Mouse (Mus musculus): ENCODE results near the gene Rbbp8nl. TPM values are rescaled to one million over a fixed set of nuclear protein-coding genes. Genes with fewer than 3 reads are reported as not detected.

Gene Rbbp8nl
- total and polyA plus RNA-seq, 3 experiments = not detected

DNA sequence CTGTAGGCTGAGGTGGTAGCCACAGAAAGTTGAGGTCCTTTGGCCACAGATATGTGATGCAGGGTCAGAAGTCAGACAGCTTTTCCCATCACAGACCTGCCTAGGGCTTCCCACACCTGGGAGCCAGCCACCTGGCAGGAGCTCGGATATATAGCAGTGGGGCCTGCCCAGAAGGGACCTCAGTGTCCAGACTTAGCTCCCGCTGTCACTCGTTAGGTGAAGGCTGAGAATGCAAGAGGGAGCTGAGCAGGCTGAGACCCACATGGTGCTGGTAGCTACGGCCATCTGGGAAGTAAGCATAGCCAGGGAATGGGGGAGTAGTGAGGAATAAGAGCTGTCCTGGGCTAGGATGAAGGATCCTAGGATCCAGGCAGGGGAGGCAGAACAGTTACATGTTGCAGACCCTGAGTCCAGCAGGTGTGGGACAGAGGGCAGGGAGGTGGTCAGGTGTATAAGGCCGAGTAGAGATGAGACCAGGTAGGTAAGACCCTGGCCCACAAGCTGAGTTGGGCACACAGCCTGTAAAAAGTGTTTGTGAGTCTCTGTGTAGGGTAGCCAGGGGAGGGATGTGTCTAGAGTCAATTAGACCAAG is 17.8 kb downstream of the Rbbp8nl start:
- DNase-seq (ENCODE audit: low read depth, low spot score) = no peak

DNA sequence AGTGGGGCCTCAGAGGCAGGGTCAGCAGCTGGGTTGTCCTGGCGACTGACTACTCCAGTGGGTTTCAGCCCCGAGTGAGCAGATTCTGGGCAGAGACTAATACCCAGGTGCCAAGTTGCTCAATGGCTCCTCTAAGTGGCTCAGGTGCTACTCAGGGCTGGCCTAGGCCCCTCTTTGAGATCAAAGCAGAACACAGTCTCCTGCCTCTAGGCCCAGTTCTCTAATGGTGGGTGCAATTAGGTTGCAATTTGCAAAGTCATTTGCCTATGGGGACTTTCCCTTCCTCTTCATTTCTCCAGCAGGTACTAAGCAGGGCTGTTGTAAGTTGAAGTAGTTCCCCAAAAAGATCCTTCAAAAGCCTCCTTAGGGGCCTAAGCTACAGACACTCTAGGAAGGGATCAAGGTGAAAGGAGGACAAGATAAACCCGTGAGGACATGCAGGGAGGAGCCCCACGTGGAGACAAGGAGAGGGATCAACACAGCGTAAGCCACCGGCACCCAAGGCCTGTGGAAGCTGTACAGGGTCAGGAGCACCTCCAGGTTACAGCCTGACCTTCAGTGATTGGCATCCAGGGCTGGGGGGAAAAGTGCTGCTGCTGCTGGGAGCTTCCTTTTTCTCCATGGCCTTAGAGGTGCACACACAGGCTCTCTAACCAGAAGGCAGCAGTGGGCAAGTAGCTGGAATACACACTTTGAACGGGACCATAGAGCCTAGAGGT is 19.0 kb downstream of the Rbbp8nl start:
- H3K9me3 ChIP-seq (replicated peaks; ENCODE audit: insufficient read depth, low read length) = no peaks in the 10 kb centered on the region
- TF ChIP-seq CHD2 (IDR thresholded peaks at IDR 0.05; ENCODE audit: low read length) (no peak), RCOR1 (IDR thresholded peaks at IDR 0.05; ENCODE audit: low read depth, low read length) (no peak), MXI1 (IDR thresholded peaks at IDR 0.05; ENCODE audit: low read depth, low read length) (no peak), CTCF (IDR thresholded peaks at IDR 0.05 in 2 of 3, conservative IDR thresholded peaks at IDR 0.05 in 1 of 3; ENCODE audit: control insufficient read depth in 1 of 3, insufficient read depth in 1 of 3, low read depth in 2 of 3, low read length in 3 of 3, poor library complexity in 1 of 3, severe bottlenecking in 1 of 3) (no peak)
- H3K79me2 ChIP-seq (ENCODE audit: control insufficient read depth, insufficient read depth, low read length, poor library complexity) = peaks cover 8% of the 10 kb centered on the region
- H3K27ac ChIP-seq (ENCODE audit: control insufficient read depth, low read depth, low read length) = peak overlapping the region; percentile 21; the same call in 1 of the 2 replicates
- peaks cover 0 to 1% of the 10 kb centered on the region in 2 experiments; a peak in 1 of 4 replicates for H3K36me3 ChIP-seq (ENCODE audit: control insufficient read depth in 1 of 2, insufficient read depth in 2 of 2, low read length in 2 of 2)
- no peaks in the 10 kb centered on the region for H3K27me3 ChIP-seq (ENCODE audit: control insufficient read depth in 1 of 2, insufficient read depth in 2 of 2, low read length in 2 of 2)
- DNase-seq (ENCODE audit: low read depth, low spot score) = peak; percentile 43
- H3K4me1 ChIP-seq (ENCODE audit: control insufficient read depth in 1 of 2, insufficient read depth in 2 of 2, low read length in 2 of 2) = peaks cover 0 to 9% of the 10 kb centered on the region in 2 experiments; a peak in 2 of 4 replicates
- H3K4me3 ChIP-seq (ENCODE audit: control insufficient read depth in 1 of 2, insufficient read depth in 1 of 2, low read depth in 2 of 2, low read length in 2 of 2) = no peak overlapping the region
- no peak overlapping the region for H3K9ac ChIP-seq (ENCODE audit: control insufficient read depth, low read depth, low read length, poor library complexity, severe bottlenecking)

More for the DNA sequence above, 17.8 kb downstream of the Rbbp8nl start:
- peaks cover 1 to 3% of the 10 kb centered on the region in 2 experiments; a peak in 2 of 4 replicates for H3K36me3 ChIP-seq (ENCODE audit: control insufficient read depth in 1 of 2, insufficient read depth in 2 of 2, low read length in 2 of 2)
- H3K9me3 ChIP-seq (replicated peaks; ENCODE audit: insufficient read depth, low read length) = no peaks in the 10 kb centered on the region
- H3K4me3 ChIP-seq (ENCODE audit: control insufficient read depth in 1 of 2, insufficient read depth in 1 of 2, low read depth in 2 of 2, low read length in 2 of 2) = no peak overlapping the region
- TF ChIP-seq NELFE (IDR thresholded peaks at IDR 0.05; ENCODE audit: low read depth, low read length) = no peak
- H3K9ac ChIP-seq (ENCODE audit: control insufficient read depth, low read depth, low read length, poor library complexity, severe bottlenecking) = no peak overlapping the region
- no peaks in the 10 kb centered on the region for H3K27me3 ChIP-seq (ENCODE audit: control insufficient read depth in 1 of 2, insufficient read depth in 2 of 2, low read length in 2 of 2)
- H3K79me2 ChIP-seq (ENCODE audit: control insufficient read depth, insufficient read depth, low read length, poor library complexity) = peaks cover 8% of the 10 kb centered on the region
- peaks cover 3 to 17% of the 10 kb centered on the region in 2 experiments; a peak in 3 of 4 replicates for H3K4me1 ChIP-seq (ENCODE audit: control insufficient read depth in 1 of 2, insufficient read depth in 2 of 2, low read length in 2 of 2)
- no peak overlapping the region for H3K27ac ChIP-seq (ENCODE audit: control insufficient read depth, low read depth, low read length)

DNA sequence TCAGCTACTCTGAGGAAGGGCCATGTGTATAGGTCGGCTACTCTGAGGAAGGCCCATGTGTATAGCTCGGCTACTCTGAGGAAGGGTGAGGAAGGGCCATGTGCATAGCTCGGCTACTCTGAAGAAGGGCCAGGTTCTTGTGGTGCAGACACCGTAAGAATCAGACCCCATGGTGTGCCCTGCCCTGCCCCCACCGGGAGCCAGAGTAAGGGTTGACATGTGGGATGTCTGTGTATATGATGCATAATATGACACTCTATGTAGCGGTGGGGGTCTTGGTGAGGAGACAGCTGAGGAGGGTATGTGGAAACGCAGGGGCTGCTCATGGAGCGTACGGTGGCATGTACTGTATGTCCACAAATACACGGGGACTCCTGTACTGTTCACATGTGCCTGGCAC is 20.4 kb downstream of the Rbbp8nl start:
- DNase-seq (ENCODE audit: low read depth, low spot score) = no peak
- Histone ChIP-seq H3K27me3 (ENCODE audit: control insufficient read depth in 1 of 2, insufficient read depth in 2 of 2, low read length in 2 of 2) (no peaks in the 10 kb centered on the region), H3K36me3 (ENCODE audit: control insufficient read depth in 1 of 2, insufficient read depth in 2 of 2, low read length in 2 of 2) (peaks cover 0 to 1% of the 10 kb centered on the region in 2 experiments; a peak in 1 of 4 replicates), H3K4me1 (ENCODE audit: control insufficient read depth in 1 of 2, insufficient read depth in 2 of 2, low read length in 2 of 2) (peaks cover 0 to 3% of the 10 kb centered on the region in 2 experiments; a peak in 2 of 4 replicates), H3K4me3 (ENCODE audit: control insufficient read depth in 1 of 2, insufficient read depth in 1 of 2, low read depth in 2 of 2, low read length in 2 of 2) (no peak overlapping the region), H3K27ac (ENCODE audit: control insufficient read depth, low read depth, low read length) (no peak overlapping the region), H3K9me3 (replicated peaks; ENCODE audit: insufficient read depth, low read length) (no peaks in the 10 kb centered on the region), H3K79me2 (ENCODE audit: control insufficient read depth, insufficient read depth, low read length, poor library complexity) (peaks cover 8% of the 10 kb centered on the region), H3K9ac (ENCODE audit: control insufficient read depth, low read depth, low read length, poor library complexity, severe bottlenecking) (no peak overlapping the region)
- TF ChIP-seq NELFE (IDR thresholded peaks at IDR 0.05; ENCODE audit: low read depth, low read length) = no peak
- no peak for TF ChIP-seq KAT2A (conservative IDR thresholded peaks at IDR 0.05; ENCODE audit: low read depth, low read length)
- TF ChIP-seq POLR2AphosphoS5 (IDR thresholded peaks at IDR 0.05; ENCODE audit: borderline replicate concordance, low read depth, low read length) = no peak
- no peak for TF ChIP-seq ZKSCAN1 (IDR thresholded peaks at IDR 0.05; ENCODE audit: low read depth, low read length)
- no peak for TF ChIP-seq UBTF (IDR thresholded peaks at IDR 0.05; ENCODE audit: borderline replicate concordance, insufficient read depth, low read depth, low read length)
- TF ChIP-seq TCF12 (IDR thresholded peaks at IDR 0.05; ENCODE audit: low read depth, low read length) = no peak
- no peak for TF ChIP-seq USF2 (IDR thresholded peaks at IDR 0.05; ENCODE audit: borderline replicate concordance in 1 of 2, insufficient read depth in 1 of 2, low read depth in 1 of 2, low read length in 2 of 2)
- TF ChIP-seq ZC3H11A (IDR thresholded peaks at IDR 0.05; ENCODE audit: low read depth, low read length) = no peak
